Mouse (Mus musculus) cerebellum, adult 18-20 months (tissue): ENCODE results near the gene Dis3.

Experiments used
- DNase-seq, 2 experiments: peaks; one replicate each; pipeline ENCODE4 v3.0.0; 2021

Gene Dis3

DNA sequence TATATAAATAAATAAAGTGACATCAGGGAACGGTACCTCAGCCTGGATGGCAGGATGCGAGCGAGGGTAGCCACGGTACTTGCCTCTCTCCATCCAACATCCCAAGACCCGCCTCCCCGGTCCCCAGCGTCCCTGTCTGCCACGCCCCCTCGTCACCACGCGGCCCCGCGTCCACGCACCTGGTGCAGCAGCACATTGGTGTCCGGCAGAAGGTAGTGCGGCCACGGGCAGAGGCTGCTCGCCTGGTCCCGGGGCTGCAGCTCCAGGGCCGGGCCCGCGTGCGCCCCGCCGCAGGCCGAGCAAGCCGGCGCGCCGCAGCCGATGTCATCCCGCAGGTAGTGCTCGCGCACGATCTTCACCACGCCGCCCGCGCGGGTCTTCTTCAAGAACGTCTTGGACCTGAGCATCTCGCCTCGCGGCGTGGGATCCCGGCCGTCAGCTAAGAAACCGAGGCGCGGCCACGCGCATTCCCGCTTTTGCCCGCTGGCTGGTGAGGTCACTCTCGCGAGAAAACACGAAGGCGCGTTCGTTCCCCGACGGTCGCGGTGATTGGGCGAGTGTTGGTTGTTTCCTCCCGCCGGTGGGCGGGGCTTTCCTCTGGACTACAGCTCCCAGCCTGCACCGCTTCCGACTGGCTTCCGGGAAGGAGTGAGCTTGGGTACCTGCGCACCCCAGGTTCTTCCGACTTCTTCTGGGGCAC lies at the start of gene Dis3, which contains the start of gene Pibf1:
Gene Dis3 (minus strand): TSS at position 504 of the 700 bp plus-strand sequence.
Gene Pibf1 (plus strand): TSS at position 158 of the 700 bp plus-strand sequence.
- peak; percentile 99 for DNase-seq

DNA sequence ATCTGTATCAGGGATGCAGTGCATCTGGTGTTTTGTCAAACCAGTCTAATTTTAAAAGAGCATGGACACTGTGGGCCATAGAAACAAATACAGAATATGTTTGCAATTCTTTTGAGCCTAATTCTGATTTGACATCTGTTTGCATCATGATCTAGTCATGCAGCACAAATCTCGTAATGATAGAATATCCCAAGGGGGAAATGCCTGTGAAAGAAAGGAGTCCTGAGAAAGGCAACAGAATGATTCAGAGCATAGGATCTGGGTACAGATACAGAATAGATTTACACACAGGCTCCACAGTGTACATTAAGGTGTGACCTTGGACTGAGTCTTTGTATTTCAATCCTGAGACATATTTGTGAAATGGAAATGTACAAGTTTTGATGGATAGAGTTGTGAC lies 47.3 kb upstream of the Dis3 start:
- DNase-seq = no peak

DNA sequence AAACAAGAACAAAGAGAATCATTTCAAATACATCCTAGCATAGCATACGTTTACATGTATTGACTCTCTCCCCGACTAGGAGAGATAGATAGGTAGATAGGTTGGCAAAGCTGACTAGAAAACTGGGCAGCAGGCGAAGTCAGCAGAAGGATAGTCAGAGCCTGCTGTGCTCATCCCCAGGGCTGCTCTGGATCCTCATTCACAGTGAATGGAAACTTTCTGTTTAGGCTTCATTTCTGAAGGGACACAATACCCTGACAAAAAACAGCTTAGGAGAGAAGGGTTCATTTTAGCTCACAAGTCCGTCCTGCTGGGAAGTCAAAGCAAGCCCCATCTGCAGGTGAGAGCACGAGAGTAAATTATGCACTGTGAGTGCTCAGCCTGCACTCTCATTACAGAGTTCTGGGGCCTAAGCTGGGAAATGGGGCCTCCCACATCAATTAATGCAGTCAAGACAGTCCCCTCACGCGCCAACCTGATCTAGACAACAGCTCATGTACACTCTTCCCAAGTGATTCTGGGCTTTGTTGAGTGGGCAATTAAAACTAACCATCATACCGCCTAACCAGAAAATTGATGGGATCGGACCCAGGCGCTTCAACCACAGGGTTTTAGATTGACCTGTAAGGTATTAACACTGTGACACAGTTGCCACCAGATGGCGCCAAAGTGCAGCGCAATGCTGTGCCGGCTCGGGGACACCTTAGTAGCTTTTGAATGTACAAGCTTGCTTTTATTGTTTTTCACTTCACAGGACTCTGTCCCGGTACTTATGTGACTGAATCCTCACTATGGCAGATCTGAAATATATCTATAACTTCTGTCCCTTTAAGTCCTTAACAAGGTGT lies 42.4 kb upstream of the Dis3 start:
- peak; percentile 81 to 87 for DNase-seq

DNA sequence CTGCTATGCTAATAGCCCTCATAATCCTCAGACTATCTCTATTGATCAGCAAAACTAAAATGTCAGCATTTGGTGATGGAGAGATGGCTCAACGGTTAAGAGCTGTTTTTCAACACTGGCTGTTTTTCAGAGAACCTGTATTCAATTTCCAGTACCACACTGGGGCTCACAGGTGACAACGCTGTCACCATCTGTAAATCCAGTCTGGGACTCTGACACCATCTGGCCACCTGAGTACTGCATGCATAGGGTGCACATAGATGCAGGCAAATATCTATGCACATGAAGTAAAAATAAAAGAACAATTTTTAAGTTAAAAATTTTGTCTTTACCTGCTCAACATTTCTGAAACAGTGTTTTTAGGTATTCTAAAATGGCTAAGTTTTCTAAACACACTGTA lies 40.5 kb upstream of the Dis3 start:
- peak; percentile 28 to 44 for DNase-seq

DNA sequence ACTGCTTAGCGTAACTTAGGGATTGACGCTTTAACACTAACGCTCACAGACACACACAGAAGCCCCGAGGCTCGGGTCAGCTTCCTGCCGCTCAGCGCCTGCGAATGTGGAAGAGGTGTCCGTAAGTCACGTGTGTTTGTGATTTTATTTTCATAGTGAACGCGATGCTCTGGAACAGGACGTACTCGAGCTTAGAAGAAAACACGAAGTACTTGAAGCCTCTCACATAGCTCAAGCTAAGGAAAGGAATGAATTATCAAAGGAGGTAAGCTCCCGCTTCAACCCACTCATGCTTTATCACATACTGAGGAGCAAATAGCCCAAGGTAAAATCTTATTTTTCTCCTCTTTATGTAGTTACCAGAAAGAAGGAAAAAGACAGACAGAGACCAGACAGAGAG lies 36.7 kb upstream of the Dis3 start:
- DNase-seq = no peak

DNA sequence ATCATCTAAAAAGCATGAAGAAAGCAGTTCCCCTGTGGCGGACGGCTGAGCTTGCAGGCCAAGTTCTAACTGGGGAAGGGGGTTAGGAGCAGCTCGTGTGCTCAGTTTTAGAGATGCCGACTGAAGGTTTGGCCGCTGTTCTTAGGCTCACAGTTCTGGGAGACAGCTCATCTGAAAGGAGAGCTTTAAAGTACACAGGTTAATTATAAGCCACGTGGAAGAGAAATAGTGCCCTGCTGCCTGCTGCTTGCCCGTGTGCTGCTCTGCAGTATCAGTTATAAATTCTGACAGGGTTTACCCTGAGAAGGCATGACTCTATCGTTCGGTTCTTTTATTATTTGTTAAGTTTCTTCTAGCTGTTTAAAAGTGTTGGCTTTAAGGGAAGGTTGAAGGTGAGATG lies 36.2 kb upstream of the Dis3 start:
- DNase-seq = no peak

DNA sequence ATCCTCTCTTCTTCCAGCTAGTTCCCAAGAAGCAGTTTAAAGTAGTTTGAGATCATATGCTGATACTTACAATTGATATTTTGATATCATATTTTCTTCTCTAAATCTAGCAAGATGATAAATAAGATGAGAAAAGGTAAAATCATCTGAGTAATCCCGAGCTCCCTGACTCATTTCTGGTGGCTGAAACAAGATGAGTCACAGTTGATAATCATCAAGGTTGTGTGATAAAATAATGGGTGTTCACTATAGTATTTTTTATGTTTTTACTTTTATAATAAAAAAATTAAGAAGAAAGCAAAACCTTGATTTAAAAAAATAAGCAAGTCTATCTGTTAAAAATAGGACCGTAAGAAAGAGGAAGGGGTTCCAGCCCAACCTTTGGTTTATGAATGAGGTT lies 34.5 kb upstream of the Dis3 start:
- DNase-seq = no peak

DNA sequence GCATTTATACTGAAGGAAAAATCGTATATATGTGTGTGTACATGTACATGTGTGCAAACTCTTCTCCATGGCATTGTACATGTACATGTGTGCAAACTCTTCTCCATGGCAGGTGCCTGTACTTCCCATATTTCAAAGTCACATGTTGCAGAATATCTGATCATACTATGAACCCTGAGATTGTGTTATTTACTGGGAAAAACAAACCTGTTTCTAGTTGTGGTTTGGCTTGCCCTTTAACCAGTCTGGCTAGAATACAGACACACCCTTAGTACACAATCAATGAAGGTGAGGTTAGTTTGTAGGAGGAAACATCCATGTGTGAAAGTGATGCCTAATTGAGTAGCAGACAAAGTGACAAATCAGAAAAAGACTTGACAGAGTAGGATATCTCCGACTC lies 29.5 kb upstream of the Dis3 start:
- no peak for DNase-seq

DNA sequence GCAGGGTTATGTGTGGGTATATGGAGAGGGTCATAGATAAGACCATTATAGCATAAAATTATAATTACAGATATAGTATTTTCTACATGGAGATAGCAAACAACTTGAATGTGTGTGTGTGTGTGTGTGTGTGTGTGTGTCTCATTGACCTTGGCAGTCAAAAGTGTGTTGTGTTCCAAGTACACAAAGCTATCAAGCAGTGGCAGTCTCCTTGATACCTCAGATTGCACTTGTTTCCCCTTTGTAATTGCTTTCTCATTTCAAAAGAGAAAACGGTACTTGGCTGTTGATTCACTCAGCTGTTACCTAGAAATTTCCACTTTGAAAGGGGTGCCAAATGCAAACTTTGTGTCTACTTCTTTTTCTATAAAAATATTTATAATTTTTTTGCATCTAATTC lies 27.9 kb upstream of the Dis3 start:
- no peak for DNase-seq

DNA sequence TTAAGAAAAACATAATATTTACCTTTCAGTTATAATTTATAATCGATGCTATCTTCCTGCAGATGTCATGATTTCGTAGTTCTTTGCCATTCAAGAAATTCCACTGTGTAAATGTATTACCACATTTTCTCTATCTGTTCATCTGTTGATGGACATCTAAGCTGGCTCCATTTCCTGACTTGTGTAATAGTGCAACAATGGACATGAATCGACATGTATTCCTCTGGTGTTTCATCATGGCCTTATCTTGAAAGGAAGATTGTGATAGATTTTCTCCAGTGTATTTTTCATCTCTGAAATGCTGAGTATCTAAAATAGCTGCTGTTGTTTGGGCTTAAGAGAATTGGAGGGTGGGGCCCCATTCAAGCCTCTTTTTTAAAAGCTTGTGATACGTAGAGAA lies 27.1 kb upstream of the Dis3 start:
- no peak for DNase-seq

DNA sequence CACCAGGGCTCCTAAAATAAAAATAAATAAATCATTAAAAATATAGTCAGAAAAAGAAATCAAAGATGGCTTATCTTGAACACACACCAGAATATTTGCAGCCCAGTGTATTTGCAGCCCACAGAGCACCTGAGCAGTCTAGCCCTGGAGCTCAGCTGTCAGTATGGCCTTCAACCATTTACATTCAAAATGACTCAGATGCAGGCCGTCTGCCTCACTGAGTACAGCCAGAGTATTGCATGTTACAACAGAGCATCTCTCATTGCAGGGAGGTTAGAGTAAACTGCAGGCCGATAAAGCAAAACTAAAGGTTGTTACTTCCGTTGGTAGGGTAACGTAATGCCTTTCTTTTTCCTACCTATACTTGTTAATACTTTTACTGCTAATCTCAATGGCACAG lies 24.5 kb upstream of the Dis3 start:
- no peak for DNase-seq

DNA sequence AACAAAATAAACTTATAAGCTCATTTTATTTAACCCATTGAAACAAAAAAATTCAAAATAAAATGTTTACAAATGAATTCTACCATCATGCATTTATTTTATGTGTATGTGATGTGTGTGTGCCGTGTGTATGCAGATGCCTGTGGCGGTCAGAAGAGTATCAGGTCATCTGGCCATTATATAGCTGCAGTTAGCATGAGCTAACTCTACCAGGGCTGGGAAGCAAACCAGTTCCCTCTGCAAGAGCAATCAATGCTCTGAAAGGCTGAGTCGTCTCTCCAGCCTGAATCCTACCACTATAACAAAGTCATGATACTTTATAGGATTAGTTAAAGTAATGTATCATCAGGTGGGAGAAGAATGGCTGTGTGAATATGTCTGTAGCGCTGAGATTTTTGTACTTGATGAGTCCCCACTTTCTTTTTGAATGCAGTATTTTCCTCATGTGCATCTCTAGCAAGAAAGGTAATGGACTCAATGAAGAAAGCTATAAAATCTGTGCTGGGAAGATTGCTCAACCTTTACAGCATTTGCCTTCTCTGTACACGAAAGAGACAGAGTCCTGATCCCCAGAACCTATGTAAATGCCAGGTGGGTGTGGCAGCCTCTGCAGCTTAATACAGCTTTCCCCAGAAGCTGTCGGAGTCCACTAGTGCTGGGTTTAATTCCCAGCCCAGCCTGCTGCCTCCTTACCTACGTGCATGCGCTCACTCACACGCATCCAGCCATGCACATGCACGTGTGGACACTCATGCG lies 22.2 kb upstream of the Dis3 start:
- no peak for DNase-seq

DNA sequence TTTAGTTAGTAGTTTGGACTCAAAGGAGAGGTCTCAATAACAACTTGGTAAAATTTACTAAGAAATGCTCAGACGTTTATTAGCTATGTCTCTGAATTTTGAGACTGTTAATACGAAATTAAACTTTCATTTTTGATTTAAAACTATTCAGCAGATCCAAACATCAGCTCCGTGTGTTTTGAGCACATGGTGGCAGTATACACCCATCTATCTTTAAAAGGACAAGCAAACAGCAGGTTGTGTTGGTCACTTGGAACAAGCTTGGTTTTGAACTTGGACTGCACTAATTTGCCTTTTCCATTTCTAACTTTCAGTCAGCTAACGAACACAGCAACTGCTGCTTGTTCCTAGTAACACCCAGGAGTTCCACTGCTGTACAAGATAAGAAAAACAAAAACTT lies 18.0 kb upstream of the Dis3 start:
- no peak for DNase-seq

DNA sequence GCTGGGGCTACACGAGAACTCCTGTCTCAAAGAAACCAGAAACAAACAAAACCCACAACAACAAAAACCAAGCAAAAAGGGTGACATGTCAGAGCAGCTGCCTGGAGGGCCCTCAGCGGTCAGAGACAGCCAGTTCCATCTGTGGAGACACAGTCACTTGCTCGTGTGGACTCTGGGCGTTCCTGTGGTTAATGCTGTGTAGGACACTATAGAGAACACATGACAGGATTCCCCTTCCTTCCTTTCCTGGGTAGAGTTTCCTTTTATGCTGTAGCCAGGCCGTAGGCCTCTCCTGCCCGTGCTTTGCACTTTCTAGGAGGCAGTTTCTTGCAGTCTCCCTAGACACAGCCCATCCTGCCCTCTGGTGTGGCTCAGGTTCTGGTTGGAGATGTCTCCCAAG lies 9.2 kb upstream of the Dis3 start:
- DNase-seq = no peak

DNA sequence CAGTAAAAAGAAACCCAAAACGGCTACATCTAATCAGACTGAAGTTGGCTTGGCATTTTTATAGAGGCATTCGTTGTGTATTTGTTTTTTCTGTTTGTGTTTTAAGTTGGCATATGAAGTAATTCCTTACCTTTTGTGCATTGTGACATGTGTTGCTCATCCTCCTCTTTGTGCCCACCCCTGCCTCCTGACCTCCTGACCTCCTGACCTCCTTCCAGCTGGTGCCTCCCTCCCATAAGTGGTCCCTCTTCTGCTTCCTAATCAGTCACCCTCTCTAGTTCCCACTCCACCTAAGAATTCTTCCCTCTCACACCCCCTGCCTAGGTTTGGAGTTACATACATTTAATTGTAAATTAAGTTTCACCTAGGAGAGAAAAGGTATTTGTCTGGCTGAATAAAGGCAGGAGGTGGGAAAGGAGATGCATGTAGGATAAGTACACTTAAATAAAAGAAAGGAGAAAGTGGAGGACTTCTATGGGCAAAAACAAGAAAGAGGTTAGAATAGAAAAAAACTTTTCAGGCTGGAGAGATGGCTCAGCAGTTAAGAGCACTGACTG lies 8.1 kb upstream of the Dis3 start:
- DNase-seq = no peak

DNA sequence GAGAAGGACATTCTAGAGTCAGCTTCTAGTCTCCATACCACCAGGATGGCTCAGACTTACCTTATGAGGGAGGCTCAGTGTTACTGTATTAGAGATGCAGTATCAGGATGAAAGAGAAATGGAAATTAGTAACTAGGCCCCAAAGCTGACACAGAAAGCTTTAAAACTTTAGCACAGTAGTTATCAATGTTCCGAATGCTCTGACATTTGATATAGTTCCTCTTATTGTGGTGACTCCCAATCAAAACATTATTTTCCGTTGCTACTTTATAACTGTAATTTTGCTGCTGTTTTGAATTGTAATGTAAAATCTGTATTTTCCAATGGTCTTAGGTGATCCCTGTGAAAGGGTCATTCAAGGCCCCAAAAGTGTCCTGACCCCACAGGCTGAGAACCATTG lies 7.1 kb upstream of the Dis3 start:
- DNase-seq = no peak

DNA sequence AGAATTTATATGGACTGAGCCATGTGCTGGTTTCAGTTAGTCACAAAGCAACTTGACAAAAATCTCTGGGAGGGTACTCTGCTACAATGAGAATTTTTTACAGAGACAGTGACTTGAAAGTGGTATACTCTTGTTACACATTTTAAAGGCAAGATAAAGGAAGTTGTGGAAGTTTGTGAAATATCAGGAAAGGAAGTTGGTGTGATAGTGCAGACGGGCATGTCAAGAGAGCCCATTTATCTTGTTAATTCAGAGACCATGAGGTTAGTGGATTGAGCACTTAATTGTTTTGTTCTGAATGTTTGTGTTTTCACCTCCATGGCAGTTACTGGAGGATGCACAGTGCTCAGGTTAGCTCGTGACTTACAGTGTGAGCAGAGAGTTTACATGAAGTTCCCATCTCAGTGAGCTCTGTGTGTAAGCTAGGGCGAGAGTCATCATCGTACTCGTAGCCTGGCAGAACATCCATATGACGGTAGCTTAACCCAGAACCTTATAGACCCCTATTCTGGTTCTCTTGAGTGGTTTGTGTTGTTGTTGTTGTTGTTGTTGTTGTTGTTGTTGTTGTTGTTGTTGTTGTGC lies 5.1 kb upstream of the Dis3 start:
- DNase-seq = no peak

DNA sequence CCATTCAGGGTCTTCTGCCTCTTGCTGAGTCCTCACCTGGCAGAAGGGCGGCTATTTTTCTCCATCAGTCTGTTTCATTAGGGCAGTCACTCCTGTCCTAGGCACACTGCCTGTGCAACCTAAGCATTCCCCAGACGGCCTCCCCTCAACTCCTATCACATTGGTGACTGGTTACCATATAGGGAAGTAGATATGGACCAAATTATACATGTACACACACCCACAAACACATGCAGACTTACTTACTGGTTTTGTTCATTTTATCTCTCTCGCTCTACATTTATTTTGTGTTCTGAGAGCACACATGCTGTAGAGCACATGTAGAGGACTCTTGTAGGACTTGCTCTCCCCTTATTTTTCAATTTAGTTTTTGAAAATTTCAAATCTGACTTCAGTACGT lies 3.5 kb upstream of the Dis3 start:
- DNase-seq = no peak

DNA sequence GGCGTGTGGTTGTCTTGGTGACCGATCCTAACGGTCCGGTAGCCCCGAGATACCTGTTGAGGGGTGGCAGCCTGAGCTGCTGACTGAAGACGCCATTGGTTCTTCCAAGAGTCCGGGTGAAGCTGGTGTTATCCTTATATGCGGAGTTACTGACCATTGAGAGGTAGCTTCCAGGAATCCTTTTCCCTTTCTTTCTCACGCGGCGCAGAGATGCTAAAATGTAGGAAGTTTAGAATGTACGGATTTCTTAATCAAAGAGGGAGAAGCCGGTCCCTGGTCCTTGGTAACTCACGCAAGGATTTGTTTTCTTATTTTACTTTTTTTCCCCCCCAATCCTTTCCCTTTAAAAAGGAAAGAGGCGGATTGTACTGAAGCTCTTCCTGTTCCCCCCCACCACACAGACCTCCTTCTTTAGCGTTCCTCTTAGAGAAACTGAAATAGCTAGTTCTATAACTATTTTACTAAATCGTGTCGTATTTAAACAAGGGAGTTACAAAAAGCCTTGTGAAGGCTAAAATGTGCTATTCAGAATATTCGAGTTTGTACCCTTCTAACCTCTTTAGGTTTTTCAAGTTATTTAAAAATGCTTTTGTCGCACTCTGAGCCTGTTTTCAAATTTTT lies 507 bp upstream of the Dis3 start:
- no peak for DNase-seq

DNA sequence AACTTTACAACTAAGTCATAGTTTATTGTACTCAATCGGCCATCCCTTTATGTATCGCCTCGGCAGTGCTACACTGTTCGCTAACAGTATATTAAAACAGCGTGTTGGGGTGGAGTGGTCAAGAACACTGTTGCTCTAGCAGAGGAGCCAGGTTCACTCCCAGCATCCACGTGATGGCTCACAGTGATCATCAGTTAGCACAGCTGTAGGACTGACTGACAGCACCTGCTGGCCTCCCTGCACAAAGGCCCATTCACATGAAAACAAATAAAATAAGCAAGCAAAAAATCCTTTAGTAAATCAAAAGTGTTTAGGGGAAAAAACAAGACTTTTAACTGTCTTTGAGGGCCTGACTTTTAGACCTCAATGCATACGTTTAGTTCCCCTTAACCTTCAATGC lies 10.6 kb downstream of the Dis3 start:
- DNase-seq = no peak

DNA sequence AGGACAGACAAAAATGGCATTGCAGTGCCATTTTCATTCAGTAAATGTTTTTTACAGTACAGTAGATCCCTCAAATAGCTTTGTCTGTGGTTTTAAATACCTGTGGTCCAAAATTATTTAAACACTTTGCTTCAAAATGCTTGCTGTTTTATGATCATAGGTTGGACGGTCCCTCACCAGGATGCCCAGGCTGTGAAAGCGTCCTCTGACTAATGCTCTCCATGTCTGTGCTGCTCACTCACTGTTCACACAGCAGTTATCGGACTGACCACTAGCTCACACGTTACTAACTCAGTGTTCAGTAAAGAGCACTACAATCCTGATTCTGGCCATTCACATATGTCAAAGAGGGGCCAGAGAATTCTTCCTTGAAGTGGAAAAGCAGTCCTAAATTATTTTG lies 28.4 kb downstream of the Dis3 start:
- DNase-seq = no peak

DNA sequence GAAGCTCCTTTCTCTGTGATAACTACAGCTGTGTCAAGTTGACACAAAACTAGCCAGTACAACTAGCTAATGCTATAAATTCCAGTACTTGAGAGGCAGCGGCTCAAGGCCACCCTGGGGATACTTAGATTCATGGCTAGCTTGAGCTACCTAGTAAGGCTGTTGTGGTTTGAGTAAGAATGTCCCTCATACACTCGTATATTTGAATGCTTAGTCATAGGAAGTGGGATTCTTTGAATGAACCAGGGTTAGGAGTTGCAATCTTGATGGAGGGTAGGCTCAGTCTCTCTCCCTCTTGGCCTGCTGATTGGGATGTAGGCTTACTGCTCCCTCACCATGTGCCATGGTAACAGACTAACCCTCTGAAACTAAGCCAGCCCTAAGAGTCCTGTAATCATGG lies 36.5 kb downstream of the Dis3 start:
- no peak for DNase-seq

DNA sequence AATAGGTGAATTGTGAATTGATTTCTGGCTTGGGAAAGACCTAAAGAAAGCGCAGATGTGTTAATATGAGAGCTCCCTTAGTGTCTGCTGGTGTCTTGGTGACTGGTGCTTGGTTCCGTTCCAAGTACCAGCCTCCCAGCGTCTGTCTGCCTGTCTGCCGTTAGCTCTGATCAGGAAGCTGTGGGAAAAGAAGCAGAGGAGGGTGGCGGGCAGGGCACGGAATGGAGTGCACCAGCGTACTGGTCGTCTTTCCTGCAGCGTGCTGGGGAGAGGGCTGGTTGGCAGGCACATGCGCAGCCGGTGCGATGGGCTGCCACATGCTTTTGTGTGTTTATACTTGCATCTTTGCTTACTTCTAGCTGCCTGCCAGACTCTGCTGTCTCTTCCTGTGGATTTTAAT lies 39.0 kb downstream of the Dis3 start:
- peak in 1 of 2 experiments; percentile 14 for DNase-seq
